Mouse (Mus musculus) cerebellum, adult 8-10 months (tissue): ENCODE data around the gene Homer1.
A peak's percentile ranks its signal among the peaks of the same experiment; 100 is the strongest.

Experiments used
- DNase-seq: peaks from one replicate; pipeline ENCODE4 v3.0.0; 2022

Homer1 gene

GRCm38 (mm10) chr13:93401947-93402346, 102.5 kb downstream of the Homer1 start:
- no peak for DNase-seq

DNA sequence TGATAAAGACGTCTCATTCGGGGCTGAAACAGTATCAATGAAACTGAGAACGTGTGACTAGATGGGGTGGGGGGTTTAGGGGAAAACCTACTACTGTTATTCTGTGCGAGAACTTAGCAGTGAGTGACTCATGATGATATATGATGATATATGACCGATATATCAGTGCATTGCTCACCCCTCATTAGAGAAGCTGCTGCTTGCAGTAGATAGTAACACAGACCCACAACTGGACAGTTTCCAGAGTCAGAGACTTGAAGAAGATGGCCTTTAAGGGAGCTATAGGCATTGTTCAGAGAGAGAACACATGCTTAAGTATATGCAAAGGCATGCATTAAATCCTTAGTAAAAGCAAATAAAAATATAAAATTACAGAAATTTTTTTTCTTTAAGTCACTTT, 107.4 kb downstream of the Homer1 start:
- DNase-seq, result no peak

DNA sequence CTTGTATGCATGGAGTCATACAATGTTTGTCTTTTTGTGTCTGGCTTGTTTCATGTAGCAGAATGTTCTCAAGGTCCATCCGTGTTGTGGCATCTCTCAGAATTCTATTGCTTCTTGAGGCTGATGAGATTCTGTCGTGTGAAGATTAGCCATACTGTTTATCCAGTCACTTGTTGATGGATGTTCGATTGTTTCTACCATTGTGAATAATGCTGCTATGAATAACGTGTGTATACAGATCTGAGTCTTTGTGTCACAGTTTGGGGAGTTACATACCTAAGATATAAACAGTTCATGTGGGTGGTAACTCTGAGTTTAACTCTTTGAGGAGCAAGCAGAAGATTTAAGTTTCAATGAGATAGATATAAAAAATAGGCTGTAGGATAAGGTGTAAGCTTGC, 110.9 kb downstream of the Homer1 start:
- DNase-seq, result no peak

DNA sequence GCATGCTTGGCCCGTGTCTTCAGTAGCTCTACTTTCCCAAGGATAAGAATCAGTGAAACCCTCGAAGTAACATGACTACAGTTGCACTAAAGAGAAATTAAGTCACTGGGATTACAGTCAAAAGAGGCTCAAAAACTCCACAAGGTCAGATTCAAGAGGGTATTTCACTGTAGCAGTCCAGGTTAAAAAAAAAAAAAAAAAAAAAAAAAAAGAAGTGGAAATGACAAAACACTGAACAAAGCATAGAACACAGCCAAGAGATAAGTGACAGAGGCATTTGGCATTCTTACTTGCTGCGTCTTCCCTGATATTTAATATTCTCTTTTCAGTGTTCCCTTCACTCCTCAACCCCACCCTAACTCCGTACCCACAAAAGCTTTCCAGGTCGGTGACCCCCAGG, 115.6 kb downstream of the Homer1 start:
- no peak for DNase-seq

DNA sequence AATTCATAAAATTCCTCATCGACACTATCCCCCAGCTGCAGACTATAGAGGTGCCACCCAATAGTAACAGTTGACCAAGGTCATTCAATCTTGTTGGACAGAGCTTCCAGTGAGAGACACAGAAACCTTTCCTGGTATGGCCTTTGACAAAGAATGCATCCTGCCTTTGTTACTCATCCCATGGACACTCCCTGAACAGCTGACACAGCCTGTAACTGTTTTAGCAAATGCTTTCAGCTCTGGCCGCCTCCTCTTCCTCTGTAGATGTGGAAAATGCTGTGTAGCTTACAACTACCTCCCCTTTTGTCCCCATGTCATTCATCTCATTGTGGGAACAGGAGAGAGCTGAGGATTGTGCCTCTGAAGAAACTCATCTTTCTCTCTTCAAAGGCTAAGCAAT, 118.9 kb downstream of the Homer1 start:
- no peak for DNase-seq

GRCm38 (mm10) chr13:93419779-93420178, 120.3 kb downstream of the Homer1 start:
- DNase-seq, result no peak

GRCm38 (mm10) chr13:93423224-93423623, 123.8 kb downstream of the Homer1 start:
- no peak for DNase-seq

- DNase-seq, result no peak
Observed at GRCm38 (mm10) chr13:93427920-93428876, 128.8 kb downstream of the Homer1 start.

GRCm38 (mm10) chr13:93429205-93429604, 129.8 kb downstream of the Homer1 start:
- no peak for DNase-seq

- DNase-seq, result no peak
Observed at GRCm38 (mm10) chr13:93440167-93440566, 140.7 kb downstream of the Homer1 start.

- DNase-seq, result peak; percentile 58
Observed at GRCm38 (mm10) chr13:93453275-93453674, 153.8 kb downstream of the Homer1 start.
